Mouse (Mus musculus) heart, postnatal 0 days (tissue): ENCODE results near the gene Selp. TPM values are rescaled to one million over a fixed set of nuclear protein-coding genes. Genes with fewer than 3 reads are reported as not detected.

Experiments used
- ATAC-seq: fragments of 200-750 bp; cut with Nextera tagmentation; 2 replicates; pipeline ENCODE4 v1.8.0; 2017; ENCODE audit warnings: low read depth, moderate number of reproducible peaks, moderate library complexity; ENCODE audit not compliant: insufficient read depth
- DNase-seq: peaks from one replicate; pipeline ENCODE4 v3.0.0-alpha.2; 2016; ENCODE audit warnings: low spot score
- H3K27ac ChIP-seq: fragments of 300-500 bp; sonication (generic); 2 replicates; pipeline ENCODE4 v1.5.1; 2014; ENCODE audit warnings: low read depth, mild to moderate bottlenecking
- H3K27me3 ChIP-seq: fragments of 300-500 bp; sonication (generic); 2 replicates; pipeline ENCODE4 v1.6.1; 2014; ENCODE audit warnings: low read length, mixed read lengths; ENCODE audit not compliant: control insufficient read depth, insufficient read depth
- H3K36me3 ChIP-seq: fragments of 300-500 bp; sonication (generic); replicated peaks from 2 replicates; pipeline ENCODE4 v1.6.1; 2014; ENCODE audit warnings: low read length, mixed read lengths; ENCODE audit not compliant: control insufficient read depth, insufficient read depth
- H3K4me1 ChIP-seq: fragments of 300-500 bp; sonication (generic); 2 replicates; pipeline ENCODE4 v1.6.1; 2014; ENCODE audit warnings: antibody characterized with exemption; ENCODE audit not compliant: control insufficient read depth, insufficient read depth
- H3K4me2 ChIP-seq: fragments of 300-500 bp; sonication (generic); 2 replicates; pipeline ENCODE4 v1.6.1; 2014; ENCODE audit warnings: low read depth, mild to moderate bottlenecking, low read length, moderate library complexity
- H3K4me3 ChIP-seq: fragments of 300-500 bp; sonication (generic); 2 replicates; pipeline ENCODE4 v1.5.1; 2014; ENCODE audit warnings: low read depth, low read length
- H3K9ac ChIP-seq: fragments of 300-500 bp; sonication (generic); replicated peaks from 2 replicates; pipeline ENCODE4 v1.6.1; 2014; ENCODE audit warnings: low read depth, low read length, mixed read lengths
- H3K9me3 ChIP-seq: fragments of 300-500 bp; sonication (generic); replicated peaks from 2 replicates; pipeline ENCODE4 v1.6.1; 2016; ENCODE audit warnings: low read length; ENCODE audit not compliant: control insufficient read depth
- CTCF ChIP-seq: IDR thresholded peaks from 2 replicates; pipeline ENCODE4 v1.5.1; 2016; ENCODE audit warnings: antibody characterized with exemption, control low read depth, low read depth
- EP300 ChIP-seq: IDR thresholded peaks from 2 replicates; pipeline ENCODE4 v1.6.1; 2016; ENCODE audit warnings: antibody characterized with exemption, low read depth
- WGBS: fragments of 180-500 bp; shearing (Covaris S2); extraction: QIAGEN DNeasy Blood & Tissue Kit; methylation state at CpG from one replicate; pipeline ENCODE4 v1.1.7; 2014; 5-methylcytosine and 5-hydroxymethylcytosine counted together
- polyA plus RNA-seq: library from polyadenylated mRNA; unstranded; fragments of >200 nt; fragmentation: Nextera tagmentation; extraction: Ambion mirVana; gene quantifications from 2 replicates; pipeline ENCODE4 v1.2.1, GENCODE M21; 2015
- total RNA-seq: library from RNA; depleted of rRNA; stranded (reverse); fragments of >200 nt; gene quantifications from 2 replicates; pipeline ENCODE4 v1.2.3, GENCODE M21; 2014; ENCODE audit warnings: low replicate concordance

Selp gene
- total and polyA plus RNA-seq, 2 experiments from 2014 or later, result 0.51 TPM; not detected in 1

- no peaks in the 10 kb centered on the region for H3K27me3 ChIP-seq
- H3K36me3 ChIP-seq, result no peaks in the 10 kb centered on the region
- 91% methylated on average over 7 of the region's 7 CpGs for WGBS
- H3K27ac ChIP-seq, result no peak overlapping the region
- H3K4me3 ChIP-seq, result no peak overlapping the region
- H3K9ac ChIP-seq, result no peak overlapping the region
- no peaks in the 10 kb centered on the region for H3K4me1 ChIP-seq
- no peak overlapping the region for H3K4me2 ChIP-seq
- no peaks in the 10 kb centered on the region for H3K9me3 ChIP-seq
- no peak for ATAC-seq
- TF ChIP-seq CTCF (no peak), EP300 (no peak)
- DNase-seq, result no peak
These were observed 34.0 kb downstream of the Selp start for GRCm38 (mm10) chr1:164149083-164149482.

DNA sequence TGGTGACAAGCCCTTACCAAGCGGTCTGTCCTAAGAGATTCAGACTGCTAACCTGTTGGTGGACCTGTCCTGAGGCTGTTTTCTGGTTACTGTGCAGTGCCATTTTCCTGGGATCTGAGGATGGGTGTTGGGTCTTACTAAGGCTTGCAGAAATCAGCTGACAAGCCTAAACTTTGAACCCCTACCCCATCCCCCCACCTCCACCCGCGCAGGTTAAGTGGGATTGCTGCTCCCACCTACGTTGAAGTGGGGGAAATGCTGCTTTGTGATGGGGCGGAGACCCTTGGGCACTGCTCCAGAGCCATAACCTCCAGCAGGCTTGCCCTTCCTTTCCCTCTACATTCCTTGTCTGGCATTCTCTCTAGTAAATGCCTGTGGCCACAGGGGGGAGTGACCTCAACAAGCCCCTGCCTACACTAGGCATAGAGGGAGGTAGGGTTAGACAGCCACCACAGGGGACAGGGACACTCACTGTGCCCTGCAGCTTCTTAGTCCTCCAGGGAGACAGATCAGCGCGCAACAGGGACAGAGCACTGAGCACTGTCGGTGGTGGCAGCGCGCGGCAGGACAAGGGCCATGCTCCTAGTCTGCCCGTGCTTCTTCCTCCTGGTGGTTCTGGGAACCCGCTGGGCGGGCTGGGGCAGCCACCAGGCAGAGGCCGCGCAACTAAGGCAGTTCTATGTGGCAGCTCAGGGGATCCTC lies 36.5 kb downstream of the Selp start, which contains the start of gene F5:
F5 (plus strand) TSS at position 452 of the 702 bp plus-strand sequence.
- Histone ChIP-seq H3K4me2 (peak within 1 kb of the TSS; percentile 38; the same call in 1 of the 2 replicates), H3K4me3 (no peak within 1 kb of the TSS), H3K36me3 (no peaks in the 10 kb centered on the region), H3K27me3 (no peaks in the 10 kb centered on the region), H3K4me1 (no peaks in the 10 kb centered on the region), H3K9ac (no peak within 1 kb of the TSS), H3K9me3 (no peaks in the 10 kb centered on the region), H3K27ac (no peak within 1 kb of the TSS)
- WGBS, result 10% methylated on average over 16 of the region's 16 CpGs
- DNase-seq (no peak), ATAC-seq (no peak)
- TF ChIP-seq EP300, result no peak
- no peak for TF ChIP-seq CTCF

DNA sequence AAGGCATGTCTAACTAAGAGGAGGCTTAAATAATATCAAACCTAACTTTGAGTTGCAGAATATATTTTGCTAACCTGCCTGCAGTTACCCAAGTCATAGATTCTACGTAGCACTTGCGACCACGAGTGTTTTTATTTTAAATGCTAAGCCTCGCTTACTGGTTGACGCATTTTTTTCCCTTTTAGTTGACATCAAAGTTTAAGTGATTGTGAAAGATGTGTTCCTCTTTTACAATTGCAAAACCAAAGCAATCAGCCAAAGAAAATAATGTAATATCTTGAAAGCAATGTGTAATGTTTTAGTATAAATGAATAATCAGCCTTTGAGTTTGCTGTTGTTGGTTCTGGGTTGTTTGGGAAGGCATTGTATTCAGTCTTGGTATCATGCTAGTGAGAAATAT lies 37.8 kb downstream of the Selp start:
- DNase-seq (no peak), ATAC-seq (no peak)
- H3K4me2 ChIP-seq, result no peak overlapping the region
- no peaks in the 10 kb centered on the region for H3K9me3 ChIP-seq
- H3K4me3 ChIP-seq, result no peak overlapping the region
- 83% methylated on average over 5 of the region's 5 CpGs for WGBS
- TF ChIP-seq CTCF, result no peak
- no peak overlapping the region for H3K27ac ChIP-seq
- no peaks in the 10 kb centered on the region for H3K4me1 ChIP-seq
- H3K27me3 ChIP-seq, result no peaks in the 10 kb centered on the region
- no peaks in the 10 kb centered on the region for H3K36me3 ChIP-seq
- H3K9ac ChIP-seq, result no peak overlapping the region

DNA sequence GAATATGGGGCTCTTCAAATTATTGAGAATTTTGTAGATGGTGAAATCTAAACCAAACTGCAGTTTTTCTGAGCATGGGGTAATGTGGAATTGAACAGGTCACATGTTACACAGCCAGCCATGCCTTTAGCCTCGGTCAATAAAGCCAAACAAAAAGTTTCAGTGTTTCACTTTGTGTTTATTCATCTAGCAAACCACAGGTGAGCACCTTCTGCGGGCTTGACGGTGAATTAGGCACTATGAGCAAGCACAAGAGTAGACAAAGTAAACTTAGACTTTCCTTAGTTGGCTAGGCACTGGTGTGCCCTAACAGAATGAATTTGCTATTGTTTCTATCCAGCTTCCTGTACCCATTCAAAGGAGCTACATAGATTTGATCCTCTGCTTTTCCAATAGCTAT lies 39.9 kb downstream of the Selp start:
- no peak overlapping the region for H3K4me2 ChIP-seq
- H3K27me3 ChIP-seq, result no peaks in the 10 kb centered on the region
- ATAC-seq (no peak), DNase-seq (no peak)
- H3K27ac ChIP-seq, result no peak overlapping the region
- no peak overlapping the region for H3K9ac ChIP-seq
- no peaks in the 10 kb centered on the region for H3K36me3 ChIP-seq
- 80% methylated on average over 3 of the region's 3 CpGs for WGBS
- no peaks in the 10 kb centered on the region for H3K9me3 ChIP-seq
- no peaks in the 10 kb centered on the region for H3K4me1 ChIP-seq
- TF ChIP-seq EP300 (no peak), CTCF (no peak)
- H3K4me3 ChIP-seq, result no peak overlapping the region

- 64% methylated on average over 4 of the region's 4 CpGs for WGBS
- no peak for ATAC-seq
- Histone ChIP-seq H3K9me3 (no peaks in the 10 kb centered on the region), H3K4me2 (no peak overlapping the region), H3K9ac (no peak overlapping the region), H3K27me3 (no peaks in the 10 kb centered on the region), H3K4me1 (no peaks in the 10 kb centered on the region), H3K4me3 (no peak overlapping the region), H3K36me3 (no peaks in the 10 kb centered on the region), H3K27ac (no peak overlapping the region)
- no peak for DNase-seq
- no peak for TF ChIP-seq EP300
These were observed 43.5 kb downstream of the Selp start for GRCm38 (mm10) chr1:164158571-164158970.

DNA sequence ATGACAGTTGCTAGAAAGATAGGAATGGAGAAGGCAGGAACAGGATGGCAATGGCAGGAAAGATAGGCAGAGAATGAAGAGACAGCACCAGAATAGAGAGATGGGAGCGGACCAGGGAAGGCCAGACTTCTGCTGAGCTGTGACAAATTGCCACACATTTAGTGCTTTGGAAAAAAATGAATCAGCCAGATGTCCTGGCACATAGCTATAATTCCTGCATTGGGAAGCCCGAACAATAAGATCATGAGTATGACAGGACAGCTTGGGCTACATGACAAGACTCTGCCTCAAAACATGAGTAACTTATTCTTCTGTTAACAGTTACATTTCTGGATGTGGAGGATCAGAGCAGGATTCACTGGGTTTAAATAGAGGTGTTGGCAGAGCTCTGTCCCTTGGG lies 44.7 kb downstream of the Selp start:
- Histone ChIP-seq H3K27ac (no peak overlapping the region), H3K9ac (no peak overlapping the region), H3K4me1 (no peaks in the 10 kb centered on the region), H3K4me3 (no peak overlapping the region), H3K36me3 (no peaks in the 10 kb centered on the region), H3K27me3 (no peaks in the 10 kb centered on the region), H3K4me2 (no peak overlapping the region), H3K9me3 (no peaks in the 10 kb centered on the region)
- no peak for TF ChIP-seq EP300
- no peak for TF ChIP-seq CTCF
- ATAC-seq, result no peak
- no peak for DNase-seq
- 78% methylated on average over 2 of the region's 2 CpGs for WGBS
